Mouse (Mus musculus): ENCODE data around the gene Nedd4. TPM values are rescaled to one million over a fixed set of nuclear protein-coding genes. Genes with fewer than 3 reads are reported as not detected.
"Not testable (repeated sequence)": the region's sequence is repeated elsewhere in the genome, so short reads cannot be mapped to it uniquely, and the experiment has no call there.

Nedd4 gene
- polyA plus RNA-seq, 1 experiment from 2014 or later, result 415 TPM

DNA sequence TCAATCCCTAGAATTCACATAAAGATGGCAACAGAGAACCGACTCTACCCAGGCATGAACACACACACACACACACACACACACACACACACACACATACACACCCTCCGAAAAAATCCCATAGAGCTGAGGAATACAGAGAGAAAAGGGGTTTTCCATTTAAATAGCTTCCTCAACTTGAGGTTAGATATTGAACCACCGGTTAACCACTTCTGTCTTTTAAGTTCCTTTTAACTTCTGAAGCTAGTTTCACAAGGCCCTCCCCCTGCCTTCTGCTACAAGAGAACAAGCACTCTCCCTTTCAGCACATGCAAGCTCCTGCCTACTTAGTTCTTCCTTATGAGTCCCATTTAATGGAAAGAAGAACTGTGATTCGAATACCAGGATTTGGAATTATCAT, 2.0 kb upstream of the Nedd4 start:
- Histone ChIP-seq H3K36me3 (ENCODE audit: control insufficient read depth, insufficient read depth) (no peaks in the 10 kb centered on the region), H3K9ac (replicated peaks; ENCODE audit: low read depth, low read length) (no peak overlapping the region), H3K4me1 (replicated peaks; ENCODE audit: control insufficient read depth, insufficient read depth, low read length) (peaks cover 18% of the 10 kb centered on the region), H3K27ac (ENCODE audit: low read length) (no peak overlapping the region), H3K4me2 (ENCODE audit: low read length) (no peak overlapping the region), H3K27me3 (replicated peaks; ENCODE audit: control insufficient read depth, insufficient read depth, low read length) (no peaks in the 10 kb centered on the region), H3K4me3 (replicated peaks; ENCODE audit: low read length) (no peak overlapping the region), H3K9me3 (ENCODE audit: control insufficient read depth, low read length) (no peaks in the 10 kb centered on the region)
- no peak for ATAC-seq
- 78% methylated on average over 4 of the region's 4 CpGs for WGBS

DNA sequence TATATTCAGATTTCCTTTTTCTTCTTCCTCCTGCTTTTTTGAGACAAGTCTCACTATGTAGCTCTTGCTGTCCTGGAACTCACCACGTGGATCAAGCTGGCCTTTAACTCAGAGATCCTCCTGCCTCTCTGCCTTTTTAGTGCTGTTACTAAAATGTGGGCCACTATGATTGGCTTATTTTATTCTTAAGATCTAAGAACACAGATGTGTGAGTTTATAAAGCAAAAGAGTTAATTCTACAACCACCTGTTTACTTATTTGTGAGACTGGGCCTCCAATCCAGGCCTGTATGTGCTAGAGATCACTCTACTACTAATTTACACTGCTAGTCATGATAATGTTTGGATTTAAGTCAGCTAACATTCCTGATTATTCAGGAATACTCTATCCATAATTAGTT, 1.2 kb upstream of the Nedd4 start:
- WGBS, result 41% methylated on average over 1 of the region's 1 CpGs
- no peaks in the 10 kb centered on the region for H3K27me3 ChIP-seq (replicated peaks; ENCODE audit: control insufficient read depth, insufficient read depth, low read length)

DNA sequence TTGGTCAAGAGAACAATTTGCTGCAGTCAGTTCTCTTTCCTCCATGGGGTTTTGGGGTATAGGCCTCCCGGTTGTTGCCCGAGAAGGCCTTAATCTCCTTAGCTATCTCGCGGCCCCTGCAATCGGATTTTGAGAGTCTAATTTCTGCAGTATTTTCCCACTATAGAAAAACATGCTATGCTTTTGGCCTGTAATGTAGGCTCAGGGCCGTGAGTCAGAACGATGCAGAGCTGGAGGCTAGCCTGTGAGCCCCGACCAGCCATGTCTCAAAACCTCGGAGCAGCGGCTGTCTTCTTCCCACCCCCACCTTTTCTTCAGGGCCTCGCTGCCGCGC, 618 bp upstream of the Nedd4 start:
- Histone ChIP-seq H3K27ac (ENCODE audit: low read length) (peak overlapping the region; percentile 99), H3K36me3 (ENCODE audit: control insufficient read depth, insufficient read depth) (no peaks in the 10 kb centered on the region), H3K9me3 (ENCODE audit: control insufficient read depth, low read length) (no peaks in the 10 kb centered on the region), H3K4me3 (replicated peaks; ENCODE audit: low read length) (peak overlapping the region; percentile 92), H3K27me3 (replicated peaks; ENCODE audit: control insufficient read depth, insufficient read depth, low read length) (no peaks in the 10 kb centered on the region), H3K4me2 (ENCODE audit: low read length) (peak overlapping the region; percentile 70), H3K4me1 (replicated peaks; ENCODE audit: control insufficient read depth, insufficient read depth, low read length) (peaks cover 24% of the 10 kb centered on the region), H3K9ac (replicated peaks; ENCODE audit: low read depth, low read length) (peak overlapping the region; percentile 98)
- WGBS, result under 1% methylated on average over 13 of the region's 13 CpGs
- no peak for ATAC-seq

More for the DNA sequence above, 1.2 kb upstream of the Nedd4 start:
- Histone ChIP-seq H3K4me3 (replicated peaks; ENCODE audit: low read length) (no peak overlapping the region), H3K4me2 (ENCODE audit: low read length) (no peak overlapping the region), H3K9me3 (ENCODE audit: control insufficient read depth, low read length) (no peaks in the 10 kb centered on the region), H3K9ac (replicated peaks; ENCODE audit: low read depth, low read length) (no peak overlapping the region), H3K36me3 (ENCODE audit: control insufficient read depth, insufficient read depth) (no peaks in the 10 kb centered on the region), H3K4me1 (replicated peaks; ENCODE audit: control insufficient read depth, insufficient read depth, low read length) (peaks cover 24% of the 10 kb centered on the region), H3K27ac (ENCODE audit: low read length) (no peak overlapping the region)
- ATAC-seq, result no peak

DNA sequence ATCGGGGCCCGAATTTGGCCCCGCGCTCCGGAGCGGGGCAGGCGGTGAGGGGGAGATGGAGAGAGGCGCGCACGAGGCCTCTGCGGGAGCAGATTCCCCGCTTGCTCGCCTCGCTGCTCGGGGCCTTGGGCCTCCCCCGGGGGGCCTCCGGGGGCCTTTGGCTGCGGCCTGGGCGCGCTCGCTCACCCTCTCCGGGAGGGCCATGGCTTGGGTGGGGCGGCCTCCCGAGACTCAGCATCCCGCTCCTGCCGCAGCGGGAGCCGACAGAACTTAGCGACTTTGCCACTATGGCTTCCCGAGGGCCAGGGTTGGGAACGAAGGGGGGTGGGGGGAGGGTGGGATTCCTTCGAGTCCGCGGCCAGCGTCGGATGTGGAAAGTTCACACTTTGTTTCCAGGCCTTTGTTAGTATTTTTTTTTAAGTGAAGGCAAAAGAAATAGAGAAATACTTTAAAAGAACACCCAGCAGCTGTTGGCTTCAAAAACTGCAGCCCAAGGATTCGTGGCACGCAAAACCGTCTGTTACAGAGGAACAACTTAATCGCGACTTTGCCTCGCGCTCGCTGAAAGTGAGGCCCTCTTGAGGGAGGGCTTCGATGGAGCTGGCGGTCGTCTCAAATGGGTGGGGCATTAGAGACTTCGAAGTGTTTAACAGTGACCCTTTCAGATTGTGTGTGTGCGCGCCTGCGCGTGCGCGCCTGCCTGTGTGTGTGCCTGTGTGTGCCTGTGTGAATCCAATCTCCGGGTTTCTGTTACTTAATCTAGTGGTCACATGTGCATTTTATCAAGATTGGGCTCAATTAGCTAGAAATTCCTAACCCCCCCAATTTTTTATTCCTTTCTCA, 766 bp downstream of the Nedd4 start:
- no peaks in the 10 kb centered on the region for H3K36me3 ChIP-seq (ENCODE audit: control insufficient read depth, insufficient read depth)
- H3K4me1 ChIP-seq (replicated peaks; ENCODE audit: control insufficient read depth, insufficient read depth, low read length), result peaks cover 30% of the 10 kb centered on the region
- WGBS, result under 1% methylated on average over 55 of the region's 55 CpGs
- H3K4me3 ChIP-seq (replicated peaks; ENCODE audit: low read length), result peak overlapping the region; percentile 92
- no peaks in the 10 kb centered on the region for H3K9me3 ChIP-seq (ENCODE audit: control insufficient read depth, low read length)
- no peaks in the 10 kb centered on the region for H3K27me3 ChIP-seq (replicated peaks; ENCODE audit: control insufficient read depth, insufficient read depth, low read length)
- peak overlapping the region; percentile 79 for H3K4me2 ChIP-seq (ENCODE audit: low read length)
- H3K9ac ChIP-seq (replicated peaks; ENCODE audit: low read depth, low read length), result peak overlapping the region; percentile 98
- peak; percentile 58 for ATAC-seq
- H3K27ac ChIP-seq (ENCODE audit: low read length), result peak overlapping the region; percentile 99

DNA sequence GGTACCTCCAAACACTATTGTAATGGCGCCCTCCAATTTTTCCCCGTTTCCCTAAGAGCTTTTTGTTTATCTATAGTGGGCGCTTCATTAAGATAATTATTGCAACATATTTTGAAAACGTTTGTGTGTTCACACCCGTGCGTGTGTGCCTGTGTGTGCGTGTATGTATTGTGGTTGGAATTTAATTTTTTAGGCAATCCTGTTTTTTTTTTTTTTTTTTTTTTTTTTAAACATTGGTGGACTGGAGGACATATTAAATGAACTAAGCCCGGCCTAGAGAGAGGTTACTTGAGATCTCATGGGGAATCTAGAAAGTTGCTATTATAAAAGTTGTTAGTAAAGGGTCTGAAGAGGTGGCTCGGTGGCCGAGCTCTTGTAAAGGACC, 1.4 kb downstream of the Nedd4 start:
- Histone ChIP-seq H3K27me3 (replicated peaks; ENCODE audit: control insufficient read depth, insufficient read depth, low read length) (no peaks in the 10 kb centered on the region), H3K4me3 (replicated peaks; ENCODE audit: low read length) (peak overlapping the region; percentile 92), H3K27ac (ENCODE audit: low read length) (peak overlapping the region; percentile 99), H3K36me3 (ENCODE audit: control insufficient read depth, insufficient read depth) (no peaks in the 10 kb centered on the region), H3K4me1 (replicated peaks; ENCODE audit: control insufficient read depth, insufficient read depth, low read length) (peaks cover 30% of the 10 kb centered on the region), H3K9me3 (ENCODE audit: control insufficient read depth, low read length) (no peaks in the 10 kb centered on the region), H3K4me2 (ENCODE audit: low read length) (peak overlapping the region; percentile 79), H3K9ac (replicated peaks; ENCODE audit: low read depth, low read length) (peak overlapping the region; percentile 98)
- no peak for ATAC-seq
- WGBS, result 3% methylated on average over 10 of the region's 10 CpGs

DNA sequence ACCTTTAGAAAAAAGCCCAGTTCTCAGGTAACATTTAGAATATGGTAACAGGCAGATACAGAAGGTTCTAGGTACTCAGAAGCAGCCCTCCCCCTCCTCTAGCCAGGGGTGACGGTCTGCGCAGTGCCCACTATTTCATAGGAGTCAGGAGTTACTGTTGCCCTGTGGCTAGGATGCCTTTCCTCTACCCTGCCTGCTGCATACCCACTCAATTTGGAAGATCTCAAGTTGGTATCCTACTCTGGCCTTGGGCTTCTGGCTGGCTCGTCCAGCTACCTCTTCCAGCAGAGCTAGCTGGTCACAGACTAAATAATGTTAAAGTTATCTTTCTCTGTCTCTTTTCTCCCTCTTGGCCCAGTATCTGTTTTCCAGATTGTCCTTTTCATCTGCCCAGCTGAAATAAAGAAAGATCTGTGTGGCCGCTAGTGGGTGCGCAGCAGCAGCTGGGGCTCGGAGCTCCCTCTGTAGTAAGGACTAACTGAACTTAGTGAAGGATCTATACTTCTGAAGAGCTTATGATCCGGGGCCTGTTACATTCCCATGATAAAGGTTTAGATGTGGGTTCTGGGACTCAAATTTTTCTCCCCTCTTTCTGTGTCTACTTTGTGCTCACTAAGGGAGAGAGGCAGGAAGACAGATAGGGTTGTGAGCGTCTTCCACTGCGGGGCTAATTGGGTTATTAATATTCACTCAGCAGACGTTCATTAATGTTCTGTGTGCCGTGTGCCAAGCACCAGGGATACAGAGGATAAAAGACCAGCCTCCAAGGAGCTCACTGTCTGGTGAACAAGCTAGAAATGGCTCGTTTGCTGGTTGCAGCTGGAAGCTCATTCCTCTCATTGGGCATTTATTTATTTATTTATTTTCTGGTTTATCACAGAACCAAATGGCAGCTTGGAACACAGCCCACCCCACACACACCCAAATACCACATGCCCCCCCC, 2.5 kb downstream of the Nedd4 start:
- H3K4me3 ChIP-seq (replicated peaks; ENCODE audit: low read length), result peak overlapping the region; percentile 92
- no peaks in the 10 kb centered on the region for H3K27me3 ChIP-seq (replicated peaks; ENCODE audit: control insufficient read depth, insufficient read depth, low read length)
- no peaks in the 10 kb centered on the region for H3K9me3 ChIP-seq (ENCODE audit: control insufficient read depth, low read length)
- H3K27ac ChIP-seq (ENCODE audit: low read length), result peak overlapping the region; percentile 67
- peak overlapping the region; percentile 79 for H3K4me2 ChIP-seq (ENCODE audit: low read length)
- WGBS, result 11% methylated on average over 12 of the region's 12 CpGs
- H3K4me1 ChIP-seq (replicated peaks; ENCODE audit: control insufficient read depth, insufficient read depth, low read length), result peaks cover 36% of the 10 kb centered on the region
- peak overlapping the region; percentile 98 for H3K9ac ChIP-seq (replicated peaks; ENCODE audit: low read depth, low read length)
- H3K36me3 ChIP-seq (ENCODE audit: control insufficient read depth, insufficient read depth), result no peaks in the 10 kb centered on the region; the same call in 1 of the 2 replicates
- ATAC-seq, result peak; percentile 23; the same call in 1 of the 2 replicates

DNA sequence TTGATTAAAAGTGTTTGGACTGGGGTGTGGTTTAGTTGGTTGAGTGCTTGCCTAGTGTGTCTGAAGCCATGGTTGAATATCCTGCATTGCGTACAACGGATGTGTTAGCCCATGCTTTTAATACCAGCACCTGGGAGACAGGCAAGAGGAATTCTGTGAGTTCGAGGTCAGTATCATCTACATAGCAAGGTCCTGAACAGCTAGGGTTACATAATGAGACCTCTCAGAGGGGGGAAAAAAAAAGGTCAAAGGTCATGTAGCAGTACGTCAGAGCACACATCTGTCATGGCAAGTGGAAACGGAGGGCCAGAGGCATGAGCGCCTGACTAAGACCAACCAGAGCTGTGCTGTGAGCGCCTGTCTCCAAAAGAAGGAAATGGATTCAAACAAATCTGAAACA, 3.4 kb downstream of the Nedd4 start:
- Histone ChIP-seq H3K27ac (ENCODE audit: low read length) (peak overlapping the region; percentile 54; the same call in 1 of the 2 replicates), H3K36me3 (ENCODE audit: control insufficient read depth, insufficient read depth) (peaks cover 5% of the 10 kb centered on the region), H3K4me2 (ENCODE audit: low read length) (peak overlapping the region; percentile 79), H3K9me3 (ENCODE audit: control insufficient read depth, low read length) (no peaks in the 10 kb centered on the region), H3K27me3 (replicated peaks; ENCODE audit: control insufficient read depth, insufficient read depth, low read length) (no peaks in the 10 kb centered on the region), H3K4me3 (replicated peaks; ENCODE audit: low read length) (peak overlapping the region; percentile 6), H3K4me1 (replicated peaks; ENCODE audit: control insufficient read depth, insufficient read depth, low read length) (peaks cover 41% of the 10 kb centered on the region), H3K9ac (replicated peaks; ENCODE audit: low read depth, low read length) (no peak overlapping the region)
- WGBS, result 51% methylated on average over 7 of the region's 7 CpGs
- no peak for ATAC-seq

DNA sequence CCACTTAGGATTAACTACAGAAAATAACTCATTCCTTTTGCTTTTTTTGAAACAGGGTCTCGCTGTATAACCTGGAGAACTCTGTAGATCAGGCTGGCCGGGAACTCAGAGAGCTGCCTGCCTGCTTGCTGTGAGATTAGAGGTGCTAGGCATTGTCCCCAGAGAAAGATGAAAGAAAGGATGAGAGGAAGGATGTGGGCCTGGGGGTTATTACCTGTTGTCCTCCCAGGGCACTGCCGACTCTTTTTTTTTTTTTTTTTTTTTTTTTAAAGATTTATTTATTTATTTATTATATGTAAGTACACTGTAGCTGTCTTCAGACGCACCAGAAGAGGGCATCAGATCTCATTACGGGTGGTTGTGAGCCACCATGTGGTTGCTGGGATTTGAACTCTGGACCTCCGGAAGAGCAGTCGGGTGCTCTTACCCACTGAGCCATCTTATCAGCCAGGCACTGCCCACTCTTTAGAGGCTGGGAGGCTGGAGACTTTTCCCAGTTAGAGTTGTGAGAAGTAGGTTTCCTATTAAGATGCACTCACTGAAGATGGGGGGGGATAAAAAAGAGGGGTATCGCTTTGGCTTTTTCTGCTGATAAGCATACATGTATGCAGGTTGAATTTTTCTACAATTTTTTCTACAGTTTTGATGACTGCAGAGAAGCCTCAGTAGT, 4.3 kb downstream of the Nedd4 start:
- H3K27ac ChIP-seq (ENCODE audit: low read length); H3K9me3 ChIP-seq (ENCODE audit: control insufficient read depth, low read length); H3K9ac ChIP-seq (replicated peaks; ENCODE audit: low read depth, low read length); H3K27me3 ChIP-seq (replicated peaks; ENCODE audit: control insufficient read depth, insufficient read depth, low read length); H3K36me3 ChIP-seq (ENCODE audit: control insufficient read depth, insufficient read depth); H3K4me2 ChIP-seq (ENCODE audit: low read length); ATAC-seq; H3K4me3 ChIP-seq (replicated peaks; ENCODE audit: low read length): not testable (repeated sequence)
- 77% methylated on average over 6 of the region's 8 CpGs for WGBS
- peaks cover 40% of the 10 kb centered on the region for H3K4me1 ChIP-seq (replicated peaks; ENCODE audit: control insufficient read depth, insufficient read depth, low read length)

DNA sequence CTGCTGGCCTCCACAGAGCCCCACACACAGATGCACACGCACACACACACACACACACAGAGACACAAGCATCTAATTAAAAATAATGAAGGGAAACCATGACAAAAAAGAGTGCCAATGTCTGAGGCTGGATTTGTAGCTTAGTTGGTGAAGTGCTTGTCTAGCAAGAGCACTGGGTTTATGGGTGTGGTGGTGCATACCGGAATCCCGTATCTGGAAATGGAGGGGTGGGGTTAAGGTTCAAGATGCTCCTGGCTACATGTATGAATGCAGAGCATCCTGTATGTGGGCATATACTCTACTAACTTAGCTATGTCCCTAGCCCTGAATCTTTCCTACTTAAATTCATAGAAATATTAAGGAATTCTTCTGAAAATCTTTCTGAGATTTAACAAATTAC, 5.0 kb downstream of the Nedd4 start:
- H3K4me1 ChIP-seq (replicated peaks; ENCODE audit: control insufficient read depth, insufficient read depth, low read length), result peaks cover 39% of the 10 kb centered on the region
- no peak overlapping the region for H3K27ac ChIP-seq (ENCODE audit: low read length)
- no peaks in the 10 kb centered on the region for H3K27me3 ChIP-seq (replicated peaks; ENCODE audit: control insufficient read depth, insufficient read depth, low read length)
- H3K4me2 ChIP-seq (ENCODE audit: low read length), result no peak overlapping the region
- no peak overlapping the region for H3K9ac ChIP-seq (replicated peaks; ENCODE audit: low read depth, low read length)
- no peak for ATAC-seq
- no peaks in the 10 kb centered on the region for H3K9me3 ChIP-seq (ENCODE audit: control insufficient read depth, low read length)
- H3K36me3 ChIP-seq (ENCODE audit: control insufficient read depth, insufficient read depth), result peaks cover 11% of the 10 kb centered on the region
- 75% methylated on average over 3 of the region's 3 CpGs for WGBS
- H3K4me3 ChIP-seq (replicated peaks; ENCODE audit: low read length), result no peak overlapping the region
